Mouse (Mus musculus) megakaryocyte progenitor cell, adult 5-6 weeks (primary cell): ENCODE measurements around the gene Rdh8. TPM values are rescaled to one million over a fixed set of nuclear protein-coding genes. Genes with fewer than 3 reads are reported as not detected.
"Not testable (repeated sequence)": the region's sequence is repeated elsewhere in the genome, so short reads cannot be mapped to it uniquely, and the experiment has no call there.

Experiments used
- ATAC-seq: replicated peaks from 2 replicates; pipeline ENCODE4 v1.8.0; 2016; ENCODE audit warnings: mild to moderate bottlenecking, moderate TSS enrichment, inconsistent platforms; ENCODE audit not compliant: poor library complexity
- total RNA-seq, 2 experiments: library from RNA; stranded (forward) in 1 of 2; stranded (reverse) in 1 of 2; fragments of 157-497, 149-512 nt in 1 of 2; fragments of 200-1000 nt in 1 of 2; gene quantifications; 2 replicates each; pipeline versions ENCODE4 v1.2.3 to v1.2.4; 2015 to 2017

Rdh8 gene
- total RNA-seq, 2 experiments from 2014 or later, result not detected

DNA sequence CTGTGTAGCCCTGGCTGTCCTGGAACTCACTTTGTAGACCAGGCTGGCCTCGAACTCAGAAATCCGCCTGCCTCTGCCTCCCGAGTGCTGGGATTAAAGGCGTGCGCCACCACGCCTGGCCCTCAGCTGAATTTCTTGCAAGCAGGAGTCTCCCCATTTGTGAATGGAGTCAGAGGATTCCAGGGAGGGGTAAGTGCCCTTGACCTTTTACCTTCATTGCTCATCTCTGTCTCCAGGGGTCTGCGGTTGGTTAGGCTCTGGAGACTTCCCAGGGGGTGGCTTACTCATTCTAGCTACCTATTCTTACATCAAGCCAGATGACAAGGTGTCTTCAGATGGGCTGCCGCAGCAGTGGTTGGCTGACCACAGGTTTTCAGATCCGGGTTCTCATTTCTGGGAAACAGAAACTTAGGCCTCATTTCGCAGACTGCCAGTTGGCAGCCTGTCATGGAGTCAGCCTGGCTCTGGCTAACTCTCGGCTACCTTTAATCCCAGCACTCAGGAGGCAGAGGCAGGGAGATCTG lies 17.2 kb downstream of the Rdh8 start:
- not testable (repeated sequence) for ATAC-seq

DNA sequence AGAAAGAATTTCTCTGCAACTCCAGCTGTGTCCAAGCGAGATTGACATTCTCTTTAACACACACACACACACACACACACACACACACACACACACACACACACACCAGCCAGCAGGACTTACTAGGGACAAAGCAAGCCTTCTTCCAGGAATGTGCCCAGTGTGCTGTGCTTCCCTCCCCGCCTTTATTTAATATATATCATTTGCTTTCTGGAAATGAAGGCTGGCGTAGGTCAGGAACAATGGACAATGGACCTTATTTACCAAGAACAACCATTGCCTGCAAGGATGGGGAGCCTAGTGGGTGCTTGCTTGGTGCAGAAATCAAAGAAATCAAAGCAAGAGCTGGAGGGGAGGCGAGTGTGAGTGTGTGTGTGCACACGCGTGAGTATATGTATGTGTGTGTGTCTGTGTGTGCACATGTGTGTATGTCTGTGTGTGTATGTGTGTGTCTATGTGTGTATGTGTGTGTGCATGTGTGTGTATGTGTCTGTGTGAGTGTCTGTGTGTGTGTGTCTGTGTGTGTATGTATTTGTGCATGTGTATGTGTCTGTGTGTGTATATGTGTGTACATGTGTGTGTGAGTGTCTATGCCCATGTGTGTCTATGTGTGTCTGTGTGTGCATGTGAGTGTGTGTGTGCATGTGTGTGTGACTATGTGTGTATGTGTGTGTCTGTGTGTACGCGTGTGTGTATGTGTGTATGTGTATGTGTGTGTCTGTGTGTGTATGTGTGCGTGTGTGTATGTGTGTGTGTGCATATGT lies 19.1 kb downstream of the Rdh8 start:
- no peak for ATAC-seq

DNA sequence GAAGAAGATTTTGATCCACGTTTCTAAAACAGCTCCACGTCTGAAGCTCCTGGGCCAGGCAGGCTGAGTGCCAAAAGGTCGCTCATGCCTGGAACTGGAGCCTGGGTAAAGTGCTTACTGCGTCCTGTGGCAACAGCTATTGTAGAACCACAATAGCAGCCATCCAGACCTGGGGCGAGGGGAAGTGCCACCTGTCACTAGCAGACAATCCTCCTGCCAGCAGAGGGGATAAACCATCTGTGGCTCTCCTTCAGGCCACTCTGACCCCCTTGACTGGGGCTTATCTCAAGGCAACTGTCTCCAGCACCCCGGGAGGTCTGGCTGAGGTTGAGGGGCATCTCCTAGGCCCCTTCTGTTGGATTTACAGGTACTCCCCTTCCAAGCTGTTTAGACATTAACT lies 20.6 kb downstream of the Rdh8 start:
- ATAC-seq, result no peak

DNA sequence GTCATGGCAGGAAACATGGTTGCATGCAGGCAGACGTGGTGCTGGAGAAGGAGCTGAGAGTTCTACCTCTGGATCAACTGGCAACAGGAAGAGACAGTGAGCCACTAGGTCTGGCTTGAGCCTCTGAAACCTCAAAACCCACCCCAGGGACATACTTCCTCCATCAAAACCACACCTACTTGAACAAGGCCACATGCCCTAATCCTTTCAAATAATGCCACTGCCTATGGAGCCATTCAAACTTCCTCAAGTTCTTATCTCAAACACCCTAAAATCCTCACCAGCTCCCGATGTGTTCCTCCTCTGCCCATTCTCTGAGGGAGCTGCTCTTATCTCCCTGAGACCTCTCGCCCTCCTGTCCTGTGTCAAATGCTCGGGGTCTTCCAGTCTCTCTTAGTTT lies 23.9 kb downstream of the Rdh8 start:
- no peak for ATAC-seq

DNA sequence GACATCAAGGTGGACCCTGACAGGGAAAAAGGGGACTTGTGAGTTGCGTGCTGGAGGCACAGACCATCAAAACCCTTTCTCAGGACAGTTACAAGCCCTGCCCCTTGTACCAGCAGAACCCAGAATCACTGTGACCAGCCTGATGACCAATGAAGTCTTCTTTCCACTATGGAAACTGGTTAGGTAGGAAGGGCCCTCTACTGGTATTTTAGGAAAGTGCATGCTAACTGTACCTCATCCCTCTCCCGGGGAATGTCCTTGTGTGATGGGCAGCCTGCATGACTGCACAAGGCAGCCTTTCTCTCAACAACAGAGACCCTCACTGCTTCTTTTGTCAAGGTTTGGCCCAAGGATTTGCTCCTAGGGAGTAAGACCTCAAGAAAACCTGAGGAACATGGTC lies 24.4 kb downstream of the Rdh8 start:
- ATAC-seq, result peak; percentile 44; the same call in 1 of the 2 replicates

DNA sequence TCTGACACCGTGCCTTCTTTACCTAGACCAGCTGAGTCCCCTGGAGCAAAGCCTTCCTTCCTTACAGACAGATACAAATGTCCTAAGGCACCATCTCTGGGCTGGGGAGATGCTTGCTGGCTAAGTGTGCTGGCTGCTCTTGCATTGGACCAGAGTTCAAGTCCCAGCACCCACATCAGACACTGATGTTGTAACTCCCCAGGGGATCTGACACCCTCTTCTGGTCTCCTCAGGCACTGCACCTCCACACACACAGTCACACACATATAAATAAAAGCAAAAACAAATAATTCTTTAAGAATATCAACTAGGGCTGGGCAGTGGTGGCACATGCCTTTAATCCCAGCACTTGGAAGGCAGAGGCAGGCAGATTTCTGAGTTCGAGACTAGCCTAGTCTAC lies 31.9 kb downstream of the Rdh8 start:
- no peak; the same call in 1 of the 2 replicates for ATAC-seq

DNA sequence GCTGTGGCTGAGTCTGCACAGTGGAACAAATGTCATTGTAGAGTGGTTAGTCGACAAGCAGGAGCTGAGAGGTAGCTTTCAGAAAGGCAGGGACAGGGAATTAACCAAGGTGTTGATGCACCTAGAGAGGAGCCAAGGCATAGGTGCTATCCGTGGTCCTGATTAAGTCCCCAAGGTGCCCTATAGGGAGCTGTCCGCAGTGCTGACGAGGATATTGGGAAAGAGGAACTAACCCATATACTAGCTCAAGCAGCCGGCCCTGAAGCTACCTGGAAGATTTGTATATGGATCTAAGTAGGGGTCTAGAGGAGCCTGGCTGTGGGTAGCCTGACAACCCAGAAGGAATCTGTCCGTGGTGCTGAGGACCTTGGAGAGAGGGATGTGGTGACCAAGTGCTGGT lies 38.8 kb downstream of the Rdh8 start:
- peak; percentile 99 for ATAC-seq

DNA sequence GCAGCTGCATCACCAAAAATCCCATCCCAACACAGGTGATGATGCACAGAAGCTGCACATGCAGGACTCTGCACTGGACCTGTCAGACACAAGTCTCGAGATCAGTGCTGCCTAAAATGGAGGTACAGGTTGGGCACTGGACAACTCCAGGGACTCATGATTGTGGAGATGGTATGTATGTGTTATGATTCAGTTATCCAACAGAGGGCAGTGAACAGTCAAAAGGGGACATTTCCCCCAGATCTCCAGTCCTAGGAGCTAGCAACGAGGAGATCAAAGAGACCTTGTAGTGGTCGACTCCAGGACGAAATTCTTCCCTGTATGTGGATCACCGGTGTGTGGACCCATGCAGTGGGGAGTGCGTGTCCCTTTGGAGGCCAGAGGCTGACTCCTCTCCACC lies 41.6 kb downstream of the Rdh8 start:
- ATAC-seq, result peak; percentile 32; the same call in 1 of the 2 replicates

DNA sequence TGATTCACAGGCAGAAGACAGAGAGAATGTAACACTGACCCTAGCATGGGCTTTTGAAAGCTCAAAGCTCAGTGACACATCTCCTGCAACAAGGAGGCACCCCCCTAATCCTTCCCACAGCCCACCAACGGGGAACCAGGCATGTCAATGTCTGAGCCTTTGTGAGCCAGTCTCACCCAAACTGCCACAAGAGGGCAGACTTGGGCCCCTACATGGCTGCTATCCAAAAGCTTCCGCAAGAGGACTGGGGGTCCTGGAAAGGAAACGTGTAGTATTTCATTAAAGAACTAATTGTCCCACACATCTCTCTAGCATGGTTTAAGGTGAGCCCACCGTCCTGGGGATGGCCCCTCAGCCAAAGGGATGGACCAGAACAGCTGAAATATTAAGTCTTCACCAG lies 43.5 kb downstream of the Rdh8 start:
- peak; percentile 61 for ATAC-seq

DNA sequence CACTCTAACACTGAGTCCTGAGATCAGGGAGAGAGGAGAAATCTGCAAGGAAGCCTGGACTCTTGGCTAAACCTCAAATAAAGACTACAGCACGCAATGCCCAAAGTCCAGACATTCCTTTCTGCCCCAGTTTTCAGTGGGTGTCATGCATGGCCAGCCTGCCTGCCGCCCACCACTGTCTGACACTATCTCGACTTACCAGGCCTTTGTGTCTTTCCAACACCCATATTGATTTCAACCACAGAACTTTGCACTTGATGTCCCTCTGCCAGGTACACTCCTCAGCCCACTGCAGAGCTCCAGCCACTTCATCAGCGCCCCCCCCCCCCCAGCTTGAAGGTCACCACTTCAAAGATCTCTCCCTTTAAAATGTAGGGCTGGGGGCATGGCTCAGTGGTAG lies 43.9 kb downstream of the Rdh8 start:
- no peak for ATAC-seq

DNA sequence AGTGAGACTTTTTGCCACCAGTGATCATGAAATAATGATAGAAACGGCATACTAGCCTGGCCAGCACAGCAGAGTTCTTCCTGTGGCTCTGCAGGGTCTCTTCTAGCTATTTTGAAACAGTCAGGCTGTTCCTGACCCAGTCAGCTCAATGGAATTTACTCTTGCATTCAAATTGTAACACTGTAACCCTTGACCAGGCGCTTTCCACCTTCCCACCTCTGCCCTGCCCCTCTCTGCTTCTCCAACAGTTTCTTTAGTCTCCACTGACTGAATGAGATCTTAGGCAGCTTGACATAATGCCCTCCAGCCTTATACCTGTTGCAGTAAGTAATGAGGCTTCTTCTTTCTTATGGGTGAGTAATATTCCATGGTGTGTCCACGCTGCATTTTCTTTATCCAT lies 48.6 kb downstream of the Rdh8 start:
- no peak for ATAC-seq

DNA sequence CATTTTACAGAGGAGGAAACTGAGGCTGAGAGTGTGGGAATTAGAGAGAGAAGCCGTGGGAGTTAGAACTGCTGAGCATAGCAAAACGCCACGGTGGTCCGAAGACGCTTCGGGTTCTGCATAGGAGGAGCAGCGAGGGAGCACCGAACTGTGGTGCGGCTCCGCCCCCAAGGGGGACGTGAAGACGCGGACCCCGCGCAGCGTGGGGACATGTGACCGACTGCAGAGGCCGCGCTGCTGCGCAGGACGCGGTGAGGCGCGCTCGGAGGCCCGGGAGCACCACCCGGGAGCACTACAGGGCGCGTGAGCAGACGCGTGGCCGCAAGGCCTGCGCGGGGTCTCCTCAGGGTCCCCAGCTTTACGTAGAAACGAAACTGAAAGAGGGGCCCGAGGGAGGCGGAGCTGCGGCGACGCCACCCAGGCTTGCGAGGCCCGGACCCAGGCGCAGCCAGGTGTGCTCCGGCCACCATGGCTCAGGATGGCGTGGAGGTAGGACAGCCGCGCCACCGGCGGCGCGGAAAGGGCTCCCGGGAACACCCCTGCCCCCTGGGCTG lies 50.2 kb downstream of the Rdh8 start, which contains the start of gene A230050P20Rik:
TSS of gene A230050P20Rik (plus strand) at position 195 of the 554 bp plus-strand sequence.
- peak; percentile 74 for ATAC-seq

DNA sequence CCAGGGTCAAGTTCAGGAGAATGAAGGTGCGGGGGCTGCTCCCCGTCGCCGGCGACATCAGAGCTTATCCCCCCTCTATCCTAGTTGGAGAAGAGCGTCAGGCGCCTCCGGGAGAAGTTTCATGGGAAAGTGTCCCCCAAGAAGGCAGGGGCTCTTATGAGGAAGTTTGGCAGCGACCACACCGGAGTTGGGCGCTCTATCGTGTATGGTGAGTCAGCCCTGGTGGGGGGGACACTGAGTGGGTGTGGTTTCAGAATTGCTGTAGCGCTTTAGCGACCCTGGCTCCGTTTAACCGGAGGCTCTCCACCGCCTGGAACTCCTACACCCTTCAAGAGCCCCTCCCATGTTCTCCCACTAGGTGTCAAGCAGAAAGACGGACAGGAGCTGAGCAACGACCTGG lies 50.9 kb downstream of the Rdh8 start:
- ATAC-seq, result peak; percentile 64

DNA sequence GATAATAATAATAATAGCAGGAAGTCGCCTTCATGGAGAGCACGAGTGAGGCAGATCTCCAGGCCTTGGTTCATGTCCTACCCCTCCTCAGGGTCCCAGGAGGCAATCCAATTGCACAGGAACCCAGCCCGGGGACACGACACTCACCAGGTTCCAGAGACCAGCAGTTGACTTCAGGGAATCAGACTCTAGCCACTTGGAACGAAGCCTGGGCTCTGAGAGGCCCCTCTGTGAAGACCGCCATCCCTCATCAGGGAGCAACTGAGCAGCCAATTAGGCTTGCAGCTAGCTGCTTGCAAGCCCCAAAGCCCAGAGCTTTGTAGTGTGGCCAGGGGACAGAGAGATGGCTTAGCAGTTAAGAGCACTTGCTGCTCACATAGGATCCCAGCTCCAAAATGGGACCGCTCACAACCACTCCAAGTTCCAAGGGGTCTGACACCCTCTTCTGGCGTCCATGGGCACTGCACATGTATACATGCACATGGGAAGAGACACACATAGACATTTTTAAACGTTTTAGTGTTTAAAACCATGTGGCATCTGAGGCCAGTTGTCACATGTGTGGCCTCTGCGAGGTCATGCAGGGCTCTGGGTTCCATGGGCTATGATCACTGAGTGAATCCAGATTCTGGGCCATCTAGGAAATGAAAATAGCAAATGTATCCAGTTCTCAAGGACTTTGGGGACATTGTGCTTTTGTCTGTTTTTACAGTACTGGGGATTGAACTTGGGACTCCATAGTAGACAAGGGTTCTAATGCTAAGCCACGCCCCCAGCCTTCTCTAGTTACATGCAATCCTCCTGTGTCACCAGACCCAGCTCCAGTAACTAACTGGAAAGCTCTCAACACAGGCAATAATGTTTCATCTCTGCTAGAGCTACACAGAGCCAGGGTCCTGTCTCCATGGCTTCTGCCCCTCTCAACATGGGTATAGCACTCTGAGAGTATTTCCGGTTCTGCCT lies 52.2 kb downstream of the Rdh8 start:
- 0 out of 2 replicates have a peak, but pooled peaks have one; percentile 32 for ATAC-seq

DNA sequence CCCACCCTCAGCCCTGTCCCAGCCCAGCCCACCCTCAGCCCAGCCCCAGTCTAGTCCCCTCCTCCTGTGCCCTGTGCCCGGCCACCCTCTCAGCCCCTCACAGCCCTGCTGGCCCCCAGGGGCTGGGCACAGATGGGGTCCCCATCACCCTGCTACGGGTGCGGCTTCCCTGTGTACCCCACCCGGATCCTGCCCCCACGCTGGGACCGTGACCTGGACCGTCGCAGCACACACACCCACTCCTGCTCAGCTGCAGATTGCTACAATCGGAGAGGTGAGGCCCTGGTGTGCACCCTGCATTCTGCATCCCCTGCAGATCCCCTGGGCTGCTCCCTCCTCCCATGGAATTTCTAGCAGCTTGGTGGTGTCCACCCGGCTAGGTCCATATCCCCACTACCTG lies 54.7 kb downstream of the Rdh8 start:
- ATAC-seq, result no peak

DNA sequence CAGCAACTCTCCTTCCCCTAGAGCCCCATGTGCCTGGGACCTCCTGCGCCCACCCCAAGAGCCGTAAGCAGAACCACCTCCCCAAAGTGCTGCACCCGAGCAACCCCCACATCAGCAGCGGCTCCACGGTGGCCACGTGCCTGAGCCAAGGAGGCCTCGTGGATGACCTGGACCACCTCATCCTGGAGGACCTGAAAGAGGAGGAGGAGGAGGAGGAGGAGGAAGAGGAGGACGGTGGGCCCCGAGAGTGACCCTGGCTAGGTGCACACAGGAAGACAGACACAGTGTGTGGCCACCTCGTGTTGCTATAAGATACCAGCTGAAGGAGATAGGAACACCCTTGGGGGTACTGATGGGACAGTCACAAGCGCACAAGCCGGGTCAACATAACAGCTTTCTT lies 55.2 kb downstream of the Rdh8 start:
- no peak for ATAC-seq

DNA sequence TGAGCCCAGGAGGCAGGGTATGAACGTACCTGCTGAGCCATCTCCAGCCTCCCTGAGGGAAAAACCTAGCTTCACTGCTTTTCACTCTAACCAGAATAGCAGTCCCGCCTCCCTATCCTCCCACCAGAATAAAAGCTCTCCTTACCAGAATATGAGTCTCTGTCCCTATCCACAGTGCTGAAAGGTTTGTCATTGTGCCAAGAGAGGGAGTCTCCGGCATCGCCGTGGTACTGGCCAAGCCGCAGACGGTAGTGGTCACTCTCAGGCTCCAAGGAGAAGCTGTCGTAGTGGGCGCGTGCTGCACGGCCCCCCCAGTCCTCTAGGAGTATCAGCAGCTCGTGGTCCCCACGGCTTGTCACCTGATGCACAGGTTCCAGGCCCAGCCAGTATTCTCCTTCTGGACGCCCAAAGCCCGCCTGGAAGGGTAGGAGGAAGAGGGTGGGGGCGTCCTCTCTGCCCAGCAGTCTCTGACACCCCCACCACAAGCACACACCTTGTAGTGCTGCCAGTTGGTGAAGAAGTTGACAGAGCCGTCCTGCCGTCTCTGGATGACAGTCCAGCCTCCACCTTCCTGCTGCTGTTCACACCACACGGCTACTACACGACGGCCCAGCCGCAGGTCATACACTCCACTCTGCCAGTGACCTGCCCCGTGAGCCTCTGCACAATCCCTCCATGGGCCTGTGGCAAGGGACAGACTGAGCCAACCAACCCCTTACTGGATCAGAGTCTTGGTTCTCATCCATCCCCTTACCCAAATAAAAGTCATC lies 56.9 kb downstream of the Rdh8 start:
- no peak for ATAC-seq
